Mouse (Mus musculus): ENCODE measurements around the gene Macrod2. TPM values are rescaled to one million over a fixed set of nuclear protein-coding genes. Genes with fewer than 3 reads are reported as not detected.

The Macrod2 gene
- polyA plus RNA-seq, 1 experiment, result 16.3 TPM

DNA sequence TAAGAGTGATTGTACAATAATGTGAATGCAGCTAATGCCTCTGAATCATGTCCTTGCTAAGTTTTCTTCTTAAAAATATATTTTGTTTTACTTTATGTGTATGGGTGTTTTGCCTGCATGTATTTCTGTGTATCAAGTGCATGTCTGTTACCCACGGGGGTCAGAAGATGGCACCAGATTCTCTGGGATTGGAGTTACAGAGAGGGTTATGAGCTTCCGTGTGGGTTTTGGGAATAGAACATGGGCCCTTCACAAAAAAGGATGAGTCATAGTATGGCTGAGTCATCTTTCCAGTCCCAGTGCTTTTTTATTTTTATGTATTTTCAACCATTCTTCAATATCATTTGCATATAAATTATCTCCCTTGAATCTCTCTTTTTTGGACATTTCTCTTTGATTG is 135.1 kb downstream of the Macrod2 start:
- no peaks in the 10 kb centered on the region for H3K4me1 ChIP-seq (ENCODE audit: control insufficient read depth, insufficient read depth, low read length)
- no peaks in the 10 kb centered on the region for H3K36me3 ChIP-seq (ENCODE audit: control insufficient read depth, insufficient read depth, low read length)
- TF ChIP-seq POLR2A (IDR thresholded peaks at IDR 0.05; ENCODE audit: control insufficient read depth, low read depth, low read length), result no peak
- TF ChIP-seq CTCF (IDR thresholded peaks at IDR 0.05; ENCODE audit: control insufficient read depth, insufficient read depth, insufficient replicate concordance, low read depth, low read length), result no peak
- no peak overlapping the region for H3K27ac ChIP-seq (ENCODE audit: control insufficient read depth, insufficient read depth, low read depth, low read length)
- no peak overlapping the region for H3K4me3 ChIP-seq (ENCODE audit: control insufficient read depth, low read depth, low read length)
- no peaks in the 10 kb centered on the region for H3K27me3 ChIP-seq (ENCODE audit: control insufficient read depth, insufficient read depth, low read length)

DNA sequence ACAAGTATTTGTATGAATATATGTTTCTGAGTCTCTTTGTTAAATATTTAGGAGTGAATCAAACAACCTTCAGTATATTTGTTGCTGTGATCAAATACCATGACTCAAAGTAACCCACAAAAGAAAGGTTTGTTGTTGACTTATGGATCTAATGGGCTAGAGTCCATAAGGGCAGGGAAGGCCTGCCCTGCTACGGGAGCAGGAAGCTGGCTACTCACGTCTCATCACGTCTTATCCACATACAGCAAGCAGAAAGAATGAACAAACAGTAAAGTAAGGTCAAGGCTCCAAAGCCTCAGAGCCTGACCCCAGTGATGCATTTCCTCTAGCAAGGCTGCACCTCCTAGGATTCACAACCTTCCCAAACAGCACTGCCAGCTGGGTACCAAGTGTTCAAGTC is 136.9 kb downstream of the Macrod2 start:
- Histone ChIP-seq H3K36me3 (ENCODE audit: control insufficient read depth, insufficient read depth, low read length) (no peaks in the 10 kb centered on the region), H3K4me3 (ENCODE audit: control insufficient read depth, low read depth, low read length) (no peak overlapping the region), H3K4me1 (ENCODE audit: control insufficient read depth, insufficient read depth, low read length) (no peaks in the 10 kb centered on the region), H3K27me3 (ENCODE audit: control insufficient read depth, insufficient read depth, low read length) (no peaks in the 10 kb centered on the region), H3K27ac (ENCODE audit: control insufficient read depth, insufficient read depth, low read depth, low read length) (no peak overlapping the region)
- no peak for TF ChIP-seq CTCF (IDR thresholded peaks at IDR 0.05; ENCODE audit: control insufficient read depth, insufficient read depth, insufficient replicate concordance, low read depth, low read length)
- no peak for TF ChIP-seq POLR2A (IDR thresholded peaks at IDR 0.05; ENCODE audit: control insufficient read depth, low read depth, low read length)

DNA sequence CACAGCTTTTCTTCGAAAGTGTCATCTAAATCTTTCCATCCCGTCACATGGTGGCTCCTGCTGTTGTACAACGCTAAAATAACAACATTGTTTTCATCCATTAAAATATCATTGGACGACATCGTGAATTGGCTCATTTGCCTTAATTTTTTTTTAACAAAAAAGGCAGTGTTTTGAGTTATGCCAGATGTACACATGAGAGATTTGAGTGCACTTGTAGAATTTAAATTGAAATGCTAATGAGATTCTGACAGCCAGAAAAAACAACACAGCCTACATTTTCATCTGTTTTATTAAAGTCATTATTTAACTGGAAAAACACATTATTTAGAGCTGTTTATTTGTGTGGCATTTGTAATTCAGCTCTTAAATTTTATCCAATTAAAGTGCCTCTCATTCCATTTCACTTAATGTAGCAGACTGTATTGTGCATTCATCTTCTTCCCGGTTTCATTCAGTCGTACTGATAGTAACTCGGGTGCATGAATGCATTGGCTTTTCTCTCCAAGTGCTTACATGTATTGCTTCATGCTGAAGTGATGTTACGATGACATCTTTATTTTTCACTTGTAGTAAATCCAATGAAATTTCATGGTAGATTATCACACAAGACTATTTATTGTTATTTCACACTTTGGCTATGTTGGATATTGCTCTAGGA is 137.9 kb downstream of the Macrod2 start:
- Histone ChIP-seq H3K4me1 (ENCODE audit: control insufficient read depth, insufficient read depth, low read length) (no peaks in the 10 kb centered on the region), H3K27ac (ENCODE audit: control insufficient read depth, insufficient read depth, low read depth, low read length) (no peak overlapping the region), H3K27me3 (ENCODE audit: control insufficient read depth, insufficient read depth, low read length) (no peaks in the 10 kb centered on the region), H3K36me3 (ENCODE audit: control insufficient read depth, insufficient read depth, low read length) (no peaks in the 10 kb centered on the region), H3K4me3 (ENCODE audit: control insufficient read depth, low read depth, low read length) (no peak overlapping the region)
- TF ChIP-seq CTCF (IDR thresholded peaks at IDR 0.05; ENCODE audit: control insufficient read depth, insufficient read depth, insufficient replicate concordance, low read depth, low read length), result no peak
- TF ChIP-seq POLR2A (IDR thresholded peaks at IDR 0.05; ENCODE audit: control insufficient read depth, low read depth, low read length), result no peak

DNA sequence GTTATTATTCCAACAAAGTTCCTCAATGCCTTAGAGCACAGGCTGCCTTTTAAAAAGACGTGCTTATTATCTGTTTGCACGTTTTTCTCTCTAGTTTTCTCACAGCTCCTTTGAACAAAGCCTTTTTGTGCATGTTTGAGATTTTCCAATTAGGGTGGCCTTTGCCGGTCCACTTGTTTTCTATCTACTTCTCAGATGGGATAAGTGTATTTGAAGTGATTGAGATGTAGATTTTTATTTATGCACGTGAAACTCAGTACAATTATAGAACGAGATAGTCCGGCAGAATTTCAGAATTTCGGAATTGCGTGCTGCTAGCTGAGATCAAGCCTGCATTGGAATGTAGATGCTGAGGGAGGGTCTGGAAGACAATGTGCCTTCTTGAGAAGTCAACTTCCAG is 138.5 kb downstream of the Macrod2 start:
- H3K4me3 ChIP-seq (ENCODE audit: control insufficient read depth, low read depth, low read length), result no peak overlapping the region
- TF ChIP-seq POLR2A (IDR thresholded peaks at IDR 0.05; ENCODE audit: control insufficient read depth, low read depth, low read length) (no peak), CTCF (IDR thresholded peaks at IDR 0.05; ENCODE audit: control insufficient read depth, insufficient read depth, insufficient replicate concordance, low read depth, low read length) (no peak)
- no peak overlapping the region for H3K27ac ChIP-seq (ENCODE audit: control insufficient read depth, insufficient read depth, low read depth, low read length)
- H3K36me3 ChIP-seq (ENCODE audit: control insufficient read depth, insufficient read depth, low read length), result no peaks in the 10 kb centered on the region
- H3K27me3 ChIP-seq (ENCODE audit: control insufficient read depth, insufficient read depth, low read length), result no peaks in the 10 kb centered on the region
- H3K4me1 ChIP-seq (ENCODE audit: control insufficient read depth, insufficient read depth, low read length), result no peaks in the 10 kb centered on the region

DNA sequence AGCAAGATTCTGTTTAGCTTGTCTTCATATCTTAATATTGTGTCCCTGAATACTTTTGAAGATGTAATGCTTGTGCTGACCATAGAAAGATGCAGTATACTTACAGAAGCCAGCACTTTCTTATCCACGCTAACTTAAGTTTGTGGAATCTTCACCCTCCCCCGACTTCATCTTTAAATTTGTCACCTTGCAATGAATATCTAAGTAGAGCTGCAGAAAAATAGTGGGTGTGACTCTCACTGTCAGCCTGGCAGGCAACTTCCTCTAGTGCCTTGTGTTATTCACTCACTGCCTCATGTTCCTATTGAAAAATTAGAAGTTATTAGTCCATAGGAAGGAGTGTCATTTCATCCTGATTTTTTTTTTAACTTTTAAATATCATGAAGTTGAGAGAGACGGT is 139.5 kb downstream of the Macrod2 start:
- Histone ChIP-seq H3K4me1 (ENCODE audit: control insufficient read depth, insufficient read depth, low read length) (no peaks in the 10 kb centered on the region), H3K27ac (ENCODE audit: control insufficient read depth, insufficient read depth, low read depth, low read length) (no peak overlapping the region), H3K36me3 (ENCODE audit: control insufficient read depth, insufficient read depth, low read length) (no peaks in the 10 kb centered on the region), H3K4me3 (ENCODE audit: control insufficient read depth, low read depth, low read length) (no peak overlapping the region), H3K27me3 (ENCODE audit: control insufficient read depth, insufficient read depth, low read length) (no peaks in the 10 kb centered on the region)
- TF ChIP-seq POLR2A (IDR thresholded peaks at IDR 0.05; ENCODE audit: control insufficient read depth, low read depth, low read length), result no peak
- TF ChIP-seq CTCF (IDR thresholded peaks at IDR 0.05; ENCODE audit: control insufficient read depth, insufficient read depth, insufficient replicate concordance, low read depth, low read length), result no peak

DNA sequence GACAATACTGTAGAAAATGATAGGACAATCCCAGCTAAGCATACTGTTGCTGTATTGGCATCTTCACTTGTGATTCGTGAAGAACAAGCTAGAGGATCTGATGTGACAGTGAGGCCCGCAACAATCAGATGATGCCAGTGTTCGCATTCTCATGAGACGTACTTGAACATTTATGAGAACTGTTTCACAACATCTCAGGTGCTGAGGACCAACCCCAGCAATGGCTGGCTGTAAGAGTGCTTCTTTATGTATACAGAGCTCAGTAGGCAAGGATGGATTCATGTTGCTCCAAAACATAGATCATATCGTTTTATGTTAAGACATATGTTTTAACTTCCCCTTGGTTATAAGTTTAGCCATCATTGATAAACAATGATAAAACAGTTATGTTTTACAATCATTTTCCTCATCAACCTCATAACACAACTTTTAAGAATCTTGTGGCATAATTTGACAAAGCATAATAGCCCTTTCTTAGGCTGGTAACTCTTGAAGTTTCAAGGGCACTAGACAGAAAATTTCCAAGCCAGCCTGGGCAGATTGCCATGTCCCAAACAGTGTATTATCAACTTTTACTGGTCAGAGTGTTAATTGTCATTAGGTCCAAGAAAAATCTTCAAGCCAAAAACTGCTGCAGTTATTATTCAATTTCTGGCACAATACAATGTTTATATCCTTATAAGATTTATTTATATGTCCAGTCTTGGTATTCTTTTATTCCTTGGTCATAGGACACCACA is 140.9 kb downstream of the Macrod2 start:
- H3K27me3 ChIP-seq (ENCODE audit: control insufficient read depth, insufficient read depth, low read length), result no peaks in the 10 kb centered on the region
- no peak overlapping the region for H3K4me3 ChIP-seq (ENCODE audit: control insufficient read depth, low read depth, low read length)
- H3K4me1 ChIP-seq (ENCODE audit: control insufficient read depth, insufficient read depth, low read length), result no peaks in the 10 kb centered on the region
- no peak for TF ChIP-seq POLR2A (IDR thresholded peaks at IDR 0.05; ENCODE audit: control insufficient read depth, low read depth, low read length)
- TF ChIP-seq CTCF (IDR thresholded peaks at IDR 0.05; ENCODE audit: control insufficient read depth, insufficient read depth, insufficient replicate concordance, low read depth, low read length), result no peak
- no peaks in the 10 kb centered on the region for H3K36me3 ChIP-seq (ENCODE audit: control insufficient read depth, insufficient read depth, low read length)
- no peak overlapping the region for H3K27ac ChIP-seq (ENCODE audit: control insufficient read depth, insufficient read depth, low read depth, low read length)

DNA sequence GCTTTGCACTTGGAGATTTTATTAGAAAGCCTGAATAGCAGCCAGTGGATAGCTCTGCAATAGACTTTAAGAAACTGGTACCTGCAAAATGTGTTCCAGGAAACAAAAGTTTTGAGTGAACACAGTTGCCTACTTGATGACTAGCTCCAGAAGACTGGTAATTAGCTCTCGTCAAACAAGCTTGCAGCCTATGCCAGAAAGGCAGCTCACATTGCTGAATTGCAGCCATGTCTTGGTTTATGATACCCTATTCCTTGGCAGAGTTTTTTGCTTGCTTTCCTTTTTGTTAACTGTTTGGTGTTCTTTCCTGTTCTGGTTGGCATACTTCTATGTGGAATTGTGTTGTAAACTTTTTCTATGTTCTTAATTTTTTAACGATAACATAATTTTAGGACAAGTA is 154.2 kb downstream of the Macrod2 start:
- no peaks in the 10 kb centered on the region for H3K27me3 ChIP-seq (ENCODE audit: control insufficient read depth, insufficient read depth, low read length)
- no peak for TF ChIP-seq POLR2A (IDR thresholded peaks at IDR 0.05; ENCODE audit: control insufficient read depth, low read depth, low read length)
- no peak for TF ChIP-seq CTCF (IDR thresholded peaks at IDR 0.05; ENCODE audit: control insufficient read depth, insufficient read depth, insufficient replicate concordance, low read depth, low read length)
- H3K4me3 ChIP-seq (ENCODE audit: control insufficient read depth, low read depth, low read length), result no peak overlapping the region
- no peaks in the 10 kb centered on the region for H3K36me3 ChIP-seq (ENCODE audit: control insufficient read depth, insufficient read depth, low read length)
- H3K4me1 ChIP-seq (ENCODE audit: control insufficient read depth, insufficient read depth, low read length), result no peaks in the 10 kb centered on the region
- no peak overlapping the region for H3K27ac ChIP-seq (ENCODE audit: control insufficient read depth, insufficient read depth, low read depth, low read length)

Measured in testis, adult 2 months (tissue).